Mouse (Mus musculus) CH12.LX (cell line): ENCODE measurements around the gene Wdr59.
A peak's percentile ranks its signal among the peaks of the same experiment; 100 is the strongest.

ENCODE experiments used
- CTCF ChIP-seq, 2 experiments: IDR thresholded peaks in 1 of 2; conservative IDR thresholded peaks in 1 of 2; 2 replicates each; pipeline ENCODE4 v1.5.1; 2011 to 2012; ENCODE audit warnings: low read depth in 2 of 2, low read length in 2 of 2, improper control_type of control experiment in 1 of 2, inconsistent platforms in 1 of 2, mild to moderate bottlenecking in 1 of 2, moderate library complexity in 1 of 2
- ELF1 ChIP-seq: IDR thresholded peaks from 2 replicates; pipeline ENCODE4 v1.6.1; 2014; ENCODE audit warnings: low read depth, mild to moderate bottlenecking, inconsistent platforms, low read length, improper control_type of control experiment
- GABPA ChIP-seq: IDR thresholded peaks from 2 replicates; pipeline ENCODE4 v1.6.1; 2012; ENCODE audit warnings: low read depth, low read length, improper control_type of control experiment, inconsistent platforms; ENCODE audit not compliant: insufficient replicate concordance
- MAFK ChIP-seq: IDR thresholded peaks from 2 replicates; pipeline ENCODE4 v1.6.1; 2011; ENCODE audit warnings: low read length, improper control_type of control experiment; ENCODE audit not compliant: insufficient replicate concordance
- MAX ChIP-seq: IDR thresholded peaks from 2 replicates; pipeline ENCODE4 v1.6.1; 2011; ENCODE audit warnings: low read length, improper control_type of control experiment
- MXI1 ChIP-seq: IDR thresholded peaks from 2 replicates; pipeline ENCODE4 v1.6.1; 2011; ENCODE audit warnings: mild to moderate bottlenecking, low read depth, low read length, improper control_type of control experiment
- POLR2A ChIP-seq: IDR thresholded peaks from 2 replicates; pipeline ENCODE4 v1.6.1; 2011; ENCODE audit warnings: low read depth, mild to moderate bottlenecking, improper control_type of control experiment, low read length
- SIN3A ChIP-seq: IDR thresholded peaks from 2 replicates; pipeline ENCODE4 v1.6.1; 2012; ENCODE audit warnings: low read length, improper control_type of control experiment, inconsistent platforms
- SMC3 ChIP-seq: IDR thresholded peaks from 2 replicates; pipeline ENCODE4 v1.6.1; 2011; ENCODE audit warnings: low read depth, low read length, improper control_type of control experiment
- UBTF ChIP-seq: IDR thresholded peaks from 2 replicates; pipeline ENCODE4 v1.6.1; 2012; ENCODE audit warnings: low read depth, mild to moderate bottlenecking, inconsistent platforms, low read length, improper control_type of control experiment, moderate library complexity
- USF1 ChIP-seq: IDR thresholded peaks from 2 replicates; pipeline ENCODE4 v1.6.1; 2014; ENCODE audit warnings: low read depth, mild to moderate bottlenecking, inconsistent platforms, low read length, improper control_type of control experiment

DNA sequence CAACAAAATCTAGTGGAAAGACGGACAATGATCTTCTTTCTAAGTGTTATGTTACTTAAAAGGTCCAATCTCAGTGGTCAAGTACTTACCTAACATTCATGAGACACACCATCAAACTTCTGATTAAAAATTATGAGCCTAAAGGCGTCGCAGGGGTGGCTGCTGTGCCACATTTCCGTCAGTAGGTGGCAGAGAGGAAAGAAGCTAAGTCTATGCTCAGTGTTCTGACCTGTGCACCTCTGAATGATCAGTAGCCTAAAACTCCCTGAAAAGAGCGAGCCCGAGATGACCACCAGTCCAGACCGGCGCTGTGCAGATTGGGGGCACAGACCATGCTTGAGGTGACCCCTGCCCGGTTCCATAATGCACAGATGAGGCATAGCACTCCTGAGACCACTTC, 103.3 kb downstream of the Wdr59 start:
- TF ChIP-seq GABPA (no peak), UBTF (no peak), MAX (no peak), ELF1 (no peak), SMC3 (peak; percentile 68), SIN3A (no peak), POLR2A (no peak), MXI1 (no peak), USF1 (no peak), CTCF (conservative IDR thresholded peaks at IDR 0.05 in 1 of 2, IDR thresholded peaks at IDR 0.05 in 1 of 2; ENCODE audit: low read depth in 2 of 2, low read length in 2 of 2) (peak; percentile 38 to 72; a peak in 3 of 4 replicates), MAFK (no peak)
